Mouse (Mus musculus): Measurements from ENCODE around the gene Pakap. TPM values are rescaled to one million over a fixed set of nuclear protein-coding genes. Genes with fewer than 3 reads are reported as not detected.
A peak's percentile ranks its signal among the peaks of the same experiment; 100 is the strongest.

Pakap gene
- polyA plus RNA-seq, 1 experiment from 2014 or later = 57.5 TPM

- Histone ChIP-seq H3K27me3 (ENCODE audit: control insufficient read depth, insufficient read depth, low read length) (no peaks in the 10 kb centered on the region), H3K4me3 (ENCODE audit: low read length) (peak overlapping the region; percentile 72), H3K9me3 (replicated peaks; ENCODE audit: control insufficient read depth, low read length) (no peaks in the 10 kb centered on the region), H3K4me2 (ENCODE audit: low read depth, low read length) (peak overlapping the region; percentile 71), H3K4me1 (ENCODE audit: control insufficient read depth, insufficient read depth, low read length) (peaks cover 37% of the 10 kb centered on the region), H3K9ac (ENCODE audit: low read length) (peak overlapping the region; percentile 84), H3K36me3 (ENCODE audit: control insufficient read depth, insufficient read depth) (no peaks in the 10 kb centered on the region), H3K27ac (ENCODE audit: low read length) (peak overlapping the region; percentile 96)
- WGBS = 16% methylated on average over 19 of the region's 19 CpGs
- ATAC-seq (replicated peaks; ENCODE audit: extremely low read depth, insufficient read depth, low FRiP score) = no peak
Measured at GRCm38 (mm10) chr4:57568268-57569068, 489 bp downstream of the Pakap start.

GRCm38 (mm10) chr4:57569069-57569355 is 1.0 kb downstream of the Pakap start:
- Histone ChIP-seq H3K9me3 (replicated peaks; ENCODE audit: control insufficient read depth, low read length) (no peaks in the 10 kb centered on the region), H3K27ac (ENCODE audit: low read length) (peak overlapping the region; percentile 96), H3K4me2 (ENCODE audit: low read depth, low read length) (peak overlapping the region; percentile 71), H3K4me3 (ENCODE audit: low read length) (peak overlapping the region; percentile 72), H3K27me3 (ENCODE audit: control insufficient read depth, insufficient read depth, low read length) (no peaks in the 10 kb centered on the region), H3K9ac (ENCODE audit: low read length) (peak overlapping the region; percentile 84), H3K4me1 (ENCODE audit: control insufficient read depth, insufficient read depth, low read length) (peaks cover 36% of the 10 kb centered on the region), H3K36me3 (ENCODE audit: control insufficient read depth, insufficient read depth) (no peaks in the 10 kb centered on the region)
- WGBS = 36% methylated on average over 4 of the region's 4 CpGs
- ATAC-seq (replicated peaks; ENCODE audit: extremely low read depth, insufficient read depth, low FRiP score) = no peak

- no peaks in the 10 kb centered on the region for H3K27me3 ChIP-seq (ENCODE audit: control insufficient read depth, insufficient read depth, low read length)
- 24% methylated on average over 6 of the region's 6 CpGs for WGBS
Measured at GRCm38 (mm10) chr4:57569711-57570110, 1.7 kb downstream of the Pakap start.

GRCm38 (mm10) chr4:57570229-57570628 is 2.2 kb downstream of the Pakap start:
- Histone ChIP-seq H3K27me3 (ENCODE audit: control insufficient read depth, insufficient read depth, low read length) (no peaks in the 10 kb centered on the region), H3K36me3 (ENCODE audit: control insufficient read depth, insufficient read depth) (no peaks in the 10 kb centered on the region), H3K9ac (ENCODE audit: low read length) (peak overlapping the region; percentile 84), H3K4me2 (ENCODE audit: low read depth, low read length) (peak overlapping the region; percentile 71), H3K9me3 (replicated peaks; ENCODE audit: control insufficient read depth, low read length) (no peaks in the 10 kb centered on the region), H3K27ac (ENCODE audit: low read length) (peak overlapping the region; percentile 96), H3K4me1 (ENCODE audit: control insufficient read depth, insufficient read depth, low read length) (peaks cover 39% of the 10 kb centered on the region), H3K4me3 (ENCODE audit: low read length) (peak overlapping the region; percentile 72)
- ATAC-seq (replicated peaks; ENCODE audit: extremely low read depth, insufficient read depth, low FRiP score) = no peak
- 34% methylated on average over 3 of the region's 3 CpGs for WGBS

More at GRCm38 (mm10) chr4:57569711-57570110, 1.7 kb downstream of the Pakap start:
- Histone ChIP-seq H3K27ac (ENCODE audit: low read length) (peak overlapping the region; percentile 96), H3K4me1 (ENCODE audit: control insufficient read depth, insufficient read depth, low read length) (peaks cover 38% of the 10 kb centered on the region), H3K9ac (ENCODE audit: low read length) (peak overlapping the region; percentile 84), H3K36me3 (ENCODE audit: control insufficient read depth, insufficient read depth) (no peaks in the 10 kb centered on the region), H3K4me3 (ENCODE audit: low read length) (peak overlapping the region; percentile 72), H3K9me3 (replicated peaks; ENCODE audit: control insufficient read depth, low read length) (no peaks in the 10 kb centered on the region), H3K4me2 (ENCODE audit: low read depth, low read length) (peak overlapping the region; percentile 71)
- ATAC-seq (replicated peaks; ENCODE audit: extremely low read depth, insufficient read depth, low FRiP score) = peak; percentile 50; the same call in 1 of the 2 replicates

- H3K27me3 ChIP-seq (ENCODE audit: control insufficient read depth, insufficient read depth, low read length) = no peaks in the 10 kb centered on the region
- peak overlapping the region; percentile 6; the same call in 1 of the 2 replicates for H3K4me2 ChIP-seq (ENCODE audit: low read depth, low read length)
- ATAC-seq (replicated peaks; ENCODE audit: extremely low read depth, insufficient read depth, low FRiP score) = no peak
- H3K36me3 ChIP-seq (ENCODE audit: control insufficient read depth, insufficient read depth) = no peaks in the 10 kb centered on the region
- no peak overlapping the region for H3K9ac ChIP-seq (ENCODE audit: low read length)
- H3K9me3 ChIP-seq (replicated peaks; ENCODE audit: control insufficient read depth, low read length) = no peaks in the 10 kb centered on the region
- WGBS = 54% methylated on average over 3 of the region's 3 CpGs
- no peak overlapping the region for H3K4me3 ChIP-seq (ENCODE audit: low read length)
- peak overlapping the region; percentile 88 for H3K27ac ChIP-seq (ENCODE audit: low read length)
- peaks cover 52% of the 10 kb centered on the region for H3K4me1 ChIP-seq (ENCODE audit: control insufficient read depth, insufficient read depth, low read length)
Measured at GRCm38 (mm10) chr4:57574181-57574580, 6.2 kb downstream of the Pakap start.

GRCm38 (mm10) chr4:57574646-57575045 is 6.7 kb downstream of the Pakap start:
- WGBS = 33% methylated on average over 6 of the region's 6 CpGs
- no peak for ATAC-seq (replicated peaks; ENCODE audit: extremely low read depth, insufficient read depth, low FRiP score)
- H3K4me2 ChIP-seq (ENCODE audit: low read depth, low read length) = peak overlapping the region; percentile 6

GRCm38 (mm10) chr4:57575686-57576085 is 7.7 kb downstream of the Pakap start:
- H3K4me1 ChIP-seq (ENCODE audit: control insufficient read depth, insufficient read depth, low read length) = peaks cover 59% of the 10 kb centered on the region
- H3K27ac ChIP-seq (ENCODE audit: low read length) = peak overlapping the region; percentile 88
- H3K36me3 ChIP-seq (ENCODE audit: control insufficient read depth, insufficient read depth) = peaks cover 4% of the 10 kb centered on the region
- WGBS = 53% methylated on average over 5 of the region's 5 CpGs
- no peaks in the 10 kb centered on the region for H3K9me3 ChIP-seq (replicated peaks; ENCODE audit: control insufficient read depth, low read length)
- peak overlapping the region; percentile 6; the same call in 1 of the 2 replicates for H3K4me2 ChIP-seq (ENCODE audit: low read depth, low read length)
- H3K9ac ChIP-seq (ENCODE audit: low read length) = 0 out of 2 replicates have a peak overlapping the region, but pooled peaks have one; percentile 11
- H3K4me3 ChIP-seq (ENCODE audit: low read length) = no peak overlapping the region
- no peak for ATAC-seq (replicated peaks; ENCODE audit: extremely low read depth, insufficient read depth, low FRiP score)
- H3K27me3 ChIP-seq (ENCODE audit: control insufficient read depth, insufficient read depth, low read length) = no peaks in the 10 kb centered on the region

More at GRCm38 (mm10) chr4:57574646-57575045, 6.7 kb downstream of the Pakap start:
- Histone ChIP-seq H3K9ac (ENCODE audit: low read length) (no peak overlapping the region), H3K9me3 (replicated peaks; ENCODE audit: control insufficient read depth, low read length) (no peaks in the 10 kb centered on the region), H3K4me3 (ENCODE audit: low read length) (no peak overlapping the region), H3K27me3 (ENCODE audit: control insufficient read depth, insufficient read depth, low read length) (no peaks in the 10 kb centered on the region), H3K27ac (ENCODE audit: low read length) (peak overlapping the region; percentile 88), H3K4me1 (ENCODE audit: control insufficient read depth, insufficient read depth, low read length) (peaks cover 56% of the 10 kb centered on the region), H3K36me3 (ENCODE audit: control insufficient read depth, insufficient read depth) (no peaks in the 10 kb centered on the region)

- Histone ChIP-seq H3K4me3 (ENCODE audit: low read length) (no peak overlapping the region), H3K27ac (ENCODE audit: low read length) (peak overlapping the region; percentile 88), H3K9ac (ENCODE audit: low read length) (0 out of 2 replicates have a peak overlapping the region, but pooled peaks have one; percentile 11), H3K4me2 (ENCODE audit: low read depth, low read length) (0 out of 2 replicates have a peak overlapping the region, but pooled peaks have one; percentile 6), H3K36me3 (ENCODE audit: control insufficient read depth, insufficient read depth) (peaks cover 4% of the 10 kb centered on the region), H3K9me3 (replicated peaks; ENCODE audit: control insufficient read depth, low read length) (no peaks in the 10 kb centered on the region), H3K4me1 (ENCODE audit: control insufficient read depth, insufficient read depth, low read length) (peaks cover 57% of the 10 kb centered on the region), H3K27me3 (ENCODE audit: control insufficient read depth, insufficient read depth, low read length) (no peaks in the 10 kb centered on the region)
- ATAC-seq (replicated peaks; ENCODE audit: extremely low read depth, insufficient read depth, low FRiP score) = no peak
- 43% methylated on average over 11 of the region's 11 CpGs for WGBS
Measured at GRCm38 (mm10) chr4:57576095-57576494, 8.1 kb downstream of the Pakap start.

- Histone ChIP-seq H3K27ac (ENCODE audit: low read length) (peak overlapping the region; percentile 28), H3K9me3 (replicated peaks; ENCODE audit: control insufficient read depth, low read length) (no peaks in the 10 kb centered on the region), H3K4me3 (ENCODE audit: low read length) (no peak overlapping the region), H3K9ac (ENCODE audit: low read length) (peak overlapping the region; percentile 31; the same call in 1 of the 2 replicates), H3K36me3 (ENCODE audit: control insufficient read depth, insufficient read depth) (peaks cover 9% of the 10 kb centered on the region), H3K27me3 (ENCODE audit: control insufficient read depth, insufficient read depth, low read length) (no peaks in the 10 kb centered on the region), H3K4me2 (ENCODE audit: low read depth, low read length) (peak overlapping the region; percentile 44), H3K4me1 (ENCODE audit: control insufficient read depth, insufficient read depth, low read length) (peaks cover 59% of the 10 kb centered on the region)
- 29% methylated on average over 10 of the region's 10 CpGs for WGBS
- peak; percentile 59 for ATAC-seq (replicated peaks; ENCODE audit: extremely low read depth, insufficient read depth, low FRiP score)
Measured at GRCm38 (mm10) chr4:57579683-57580082, 11.7 kb downstream of the Pakap start.

Measured in heart, embryonic 16.5 days (tissue).